Mouse (Mus musculus) ES-E14 (cell line): ENCODE data around the gene Baiap2.

ENCODE experiments used
- CHD2 ChIP-seq: IDR thresholded peaks from 2 replicates; pipeline ENCODE4 v1.6.1; 2014; ENCODE audit warnings: mild to moderate bottlenecking, low read depth, low read length, inconsistent platforms
- MAFK ChIP-seq: IDR thresholded peaks from 2 replicates; pipeline ENCODE4 v1.6.1; 2014; ENCODE audit warnings: mild to moderate bottlenecking, low read depth, low read length, inconsistent platforms; ENCODE audit not compliant: insufficient read depth
- ZC3H11A ChIP-seq: IDR thresholded peaks from 2 replicates; pipeline ENCODE4 v1.6.1; 2012; ENCODE audit warnings: low read depth, mild to moderate bottlenecking, inconsistent platforms, low read length, borderline replicate concordance
- ZNF384 ChIP-seq: IDR thresholded peaks from 2 replicates; pipeline ENCODE4 v1.6.1; 2012; ENCODE audit warnings: low read depth, low read length, inconsistent platforms

DNA sequence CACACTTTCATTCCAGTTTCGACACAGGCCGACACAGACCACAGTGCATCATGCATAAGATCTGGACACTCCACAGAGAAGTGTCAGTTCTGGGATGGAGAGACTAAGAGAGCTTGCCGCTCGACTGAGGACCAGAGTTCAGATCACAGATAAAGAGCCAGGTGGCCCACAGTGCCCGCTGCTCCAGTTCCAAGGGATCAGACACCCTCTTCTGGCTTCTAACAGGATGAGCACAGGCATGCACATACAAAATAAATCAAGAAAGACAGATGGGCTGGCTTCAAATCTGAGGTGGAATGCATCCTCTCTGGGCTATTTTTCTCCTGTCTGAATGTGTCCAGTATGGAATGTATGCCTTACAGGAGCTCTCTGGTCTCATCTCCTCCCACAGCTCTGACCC is 15.8 kb upstream of the Baiap2 start:
- TF ChIP-seq CHD2 (no peak), MAFK (no peak), ZC3H11A (no peak), ZNF384 (no peak)
